Mouse (Mus musculus): ENCODE results near the gene Sp7. TPM values are rescaled to one million over a fixed set of nuclear protein-coding genes. Genes with fewer than 3 reads are reported as not detected.

Sp7 gene
- polyA plus RNA-seq, 1 experiment from 2014 or later = 1.3 TPM

GRCm38 (mm10) chr15:102331610-102332015 is 35.4 kb downstream of the Sp7 start, which contains the start of gene Myg1:
Gene Myg1, plus strand, starts transcription at chr15:102331709.
- under 1% methylated on average over 30 of the region's 30 CpGs for WGBS
- peak within 1 kb of the TSS; percentile 72 for H3K9ac ChIP-seq (replicated peaks; ENCODE audit: low read length)
- peak; percentile 91 for ATAC-seq (ENCODE audit: low FRiP score, low TSS enrichment)
- H3K27ac ChIP-seq (ENCODE audit: low read length) = peak within 1 kb of the TSS; percentile 80
- H3K4me2 ChIP-seq (replicated peaks; ENCODE audit: low read depth, low read length) = peak within 1 kb of the TSS; percentile 86
- no peaks in the 10 kb centered on the region for H3K9me3 ChIP-seq (ENCODE audit: low read length)
- H3K4me1 ChIP-seq (ENCODE audit: insufficient read depth, low read length) = peaks cover 29% of the 10 kb centered on the region
- peaks cover 42% of the 10 kb centered on the region for H3K36me3 ChIP-seq (ENCODE audit: insufficient read depth, low read length)
- no peaks in the 10 kb centered on the region for H3K27me3 ChIP-seq (ENCODE audit: insufficient read depth, low read length)
- H3K4me3 ChIP-seq (ENCODE audit: low read length) = peak within 1 kb of the TSS; percentile 73

GRCm38 (mm10) chr15:102326892-102327291 is 40.1 kb downstream of the Sp7 start:
- peak overlapping the region; percentile 78 for H3K4me3 ChIP-seq (ENCODE audit: low read length)
- no peak for ATAC-seq (ENCODE audit: low FRiP score, low TSS enrichment)
- peak overlapping the region; percentile 82; the same call in 1 of the 2 replicates for H3K27ac ChIP-seq (ENCODE audit: low read length)
- H3K4me2 ChIP-seq (replicated peaks; ENCODE audit: low read depth, low read length) = peak overlapping the region; percentile 75
- H3K4me1 ChIP-seq (ENCODE audit: insufficient read depth, low read length) = peaks cover 17% of the 10 kb centered on the region
- H3K9me3 ChIP-seq (ENCODE audit: low read length) = no peaks in the 10 kb centered on the region
- peaks cover 36% of the 10 kb centered on the region for H3K36me3 ChIP-seq (ENCODE audit: insufficient read depth, low read length)
- no peaks in the 10 kb centered on the region for H3K27me3 ChIP-seq (ENCODE audit: insufficient read depth, low read length)
- WGBS = 54% methylated on average over 8 of the region's 8 CpGs
- peak overlapping the region; percentile 92 for H3K9ac ChIP-seq (replicated peaks; ENCODE audit: low read length)

- no peaks in the 10 kb centered on the region for H3K27me3 ChIP-seq (ENCODE audit: insufficient read depth, low read length)
- H3K4me2 ChIP-seq (replicated peaks; ENCODE audit: low read depth, low read length) = peak within 1 kb of the TSS; percentile 75
- H3K9me3 ChIP-seq (ENCODE audit: low read length) = no peaks in the 10 kb centered on the region
- H3K4me1 ChIP-seq (ENCODE audit: insufficient read depth, low read length) = peaks cover 14% of the 10 kb centered on the region
- H3K36me3 ChIP-seq (ENCODE audit: insufficient read depth, low read length) = peaks cover 40% of the 10 kb centered on the region
- peak; percentile 90 for ATAC-seq (ENCODE audit: low FRiP score, low TSS enrichment)
- H3K4me3 ChIP-seq (ENCODE audit: low read length) = peak within 1 kb of the TSS; percentile 78
- H3K9ac ChIP-seq (replicated peaks; ENCODE audit: low read length) = peak within 1 kb of the TSS; percentile 92
- H3K27ac ChIP-seq (ENCODE audit: low read length) = peak within 1 kb of the TSS; percentile 82
- under 1% methylated on average over 40 of the region's 40 CpGs for WGBS
Measured at GRCm38 (mm10) chr15:102326022-102326576, 40.9 kb downstream of the Sp7 start, which contains the start of gene Pfdn5. Gene Pfdn5, plus strand, starts transcription at chr15:102326116.

DNA sequence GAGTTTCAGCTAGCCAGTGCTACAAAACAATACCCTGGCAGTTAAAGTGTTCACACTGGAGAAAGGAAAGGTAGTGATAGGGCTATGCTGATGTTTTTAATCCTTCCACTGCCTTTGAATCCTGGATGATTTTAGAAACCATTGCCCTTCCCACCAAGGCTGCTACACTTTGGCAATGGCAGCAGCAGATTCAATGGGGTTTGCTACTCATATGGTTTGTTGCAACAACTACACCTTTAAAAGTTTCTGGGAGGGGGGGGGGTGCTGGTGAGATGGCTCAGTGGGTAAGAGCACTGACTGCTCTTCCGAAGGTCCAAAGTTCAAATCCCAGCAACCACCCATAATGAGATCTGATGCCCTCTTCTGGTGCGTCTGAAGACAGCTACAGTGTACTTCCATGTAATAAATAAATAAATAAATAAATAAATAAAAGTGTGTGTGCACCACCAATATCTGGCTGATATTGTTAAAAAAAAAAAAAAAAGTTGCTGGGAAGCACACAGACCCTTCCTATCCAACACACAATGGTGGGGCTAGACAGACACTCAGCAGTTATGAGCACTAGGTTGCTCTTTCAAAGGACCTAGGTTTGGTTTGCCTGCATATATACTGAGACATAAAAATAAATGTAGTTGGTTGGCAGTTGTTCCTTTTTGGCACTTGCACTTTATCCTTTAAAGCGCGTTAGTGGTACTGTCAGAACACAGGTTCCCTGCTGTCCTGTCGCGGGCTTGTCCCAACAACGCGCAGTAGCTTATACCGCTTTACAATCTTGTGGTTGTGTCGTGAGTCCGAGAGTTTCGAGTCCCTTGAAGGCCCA is 42.1 kb downstream of the Sp7 start:
- Histone ChIP-seq H3K4me3 (ENCODE audit: low read length) (peak overlapping the region; percentile 78; the same call in 1 of the 2 replicates), H3K36me3 (ENCODE audit: insufficient read depth, low read length) (peaks cover 38% of the 10 kb centered on the region), H3K9ac (replicated peaks; ENCODE audit: low read length) (no peak overlapping the region), H3K4me2 (replicated peaks; ENCODE audit: low read depth, low read length) (peak overlapping the region; percentile 75), H3K27ac (ENCODE audit: low read length) (no peak overlapping the region), H3K9me3 (ENCODE audit: low read length) (no peaks in the 10 kb centered on the region), H3K4me1 (ENCODE audit: insufficient read depth, low read length) (peaks cover 12% of the 10 kb centered on the region), H3K27me3 (ENCODE audit: insufficient read depth, low read length) (no peaks in the 10 kb centered on the region)
- ATAC-seq (ENCODE audit: low FRiP score, low TSS enrichment) = no peak
- WGBS = 76% methylated on average over 12 of the region's 12 CpGs

- H3K27me3 ChIP-seq (ENCODE audit: insufficient read depth, low read length) = no peaks in the 10 kb centered on the region
- H3K9ac ChIP-seq (replicated peaks; ENCODE audit: low read length) = no peak overlapping the region
- no peak overlapping the region for H3K4me2 ChIP-seq (replicated peaks; ENCODE audit: low read depth, low read length)
- no peak overlapping the region for H3K4me3 ChIP-seq (ENCODE audit: low read length)
- no peak overlapping the region for H3K27ac ChIP-seq (ENCODE audit: low read length)
- no peaks in the 10 kb centered on the region for H3K9me3 ChIP-seq (ENCODE audit: low read length)
- H3K36me3 ChIP-seq (ENCODE audit: insufficient read depth, low read length) = peaks cover 66% of the 10 kb centered on the region
- H3K4me1 ChIP-seq (ENCODE audit: insufficient read depth, low read length) = no peaks in the 10 kb centered on the region
- WGBS = 91% methylated on average over 6 of the region's 6 CpGs
- no peak for ATAC-seq (ENCODE audit: low FRiP score, low TSS enrichment)
Measured at GRCm38 (mm10) chr15:102316263-102316662, 50.7 kb downstream of the Sp7 start.

- no peaks in the 10 kb centered on the region for H3K9me3 ChIP-seq (ENCODE audit: low read length)
- WGBS = 87% methylated on average over 8 of the region's 8 CpGs
- H3K9ac ChIP-seq (replicated peaks; ENCODE audit: low read length) = no peak overlapping the region
- no peak overlapping the region for H3K4me3 ChIP-seq (ENCODE audit: low read length)
- H3K4me1 ChIP-seq (ENCODE audit: insufficient read depth, low read length) = peaks cover under 1% of the 10 kb centered on the region; the same call in 1 of the 2 replicates
- H3K36me3 ChIP-seq (ENCODE audit: insufficient read depth, low read length) = peaks cover 58% of the 10 kb centered on the region
- ATAC-seq (ENCODE audit: low FRiP score, low TSS enrichment) = no peak
- H3K4me2 ChIP-seq (replicated peaks; ENCODE audit: low read depth, low read length) = no peak overlapping the region
- H3K27me3 ChIP-seq (ENCODE audit: insufficient read depth, low read length) = no peaks in the 10 kb centered on the region
- H3K27ac ChIP-seq (ENCODE audit: low read length) = no peak overlapping the region
Measured at GRCm38 (mm10) chr15:102315292-102315691, 51.7 kb downstream of the Sp7 start.

- Histone ChIP-seq H3K4me1 (ENCODE audit: insufficient read depth, low read length) (peaks cover 4% of the 10 kb centered on the region; the same call in 1 of the 2 replicates), H3K9me3 (ENCODE audit: low read length) (no peaks in the 10 kb centered on the region), H3K9ac (replicated peaks; ENCODE audit: low read length) (no peak overlapping the region), H3K36me3 (ENCODE audit: insufficient read depth, low read length) (peaks cover 52% of the 10 kb centered on the region), H3K4me3 (ENCODE audit: low read length) (no peak overlapping the region), H3K27me3 (ENCODE audit: insufficient read depth, low read length) (no peaks in the 10 kb centered on the region), H3K4me2 (replicated peaks; ENCODE audit: low read depth, low read length) (no peak overlapping the region), H3K27ac (ENCODE audit: low read length) (no peak overlapping the region)
- no peak for ATAC-seq (ENCODE audit: low FRiP score, low TSS enrichment)
Measured at GRCm38 (mm10) chr15:102311489-102311888, 55.5 kb downstream of the Sp7 start.

DNA sequence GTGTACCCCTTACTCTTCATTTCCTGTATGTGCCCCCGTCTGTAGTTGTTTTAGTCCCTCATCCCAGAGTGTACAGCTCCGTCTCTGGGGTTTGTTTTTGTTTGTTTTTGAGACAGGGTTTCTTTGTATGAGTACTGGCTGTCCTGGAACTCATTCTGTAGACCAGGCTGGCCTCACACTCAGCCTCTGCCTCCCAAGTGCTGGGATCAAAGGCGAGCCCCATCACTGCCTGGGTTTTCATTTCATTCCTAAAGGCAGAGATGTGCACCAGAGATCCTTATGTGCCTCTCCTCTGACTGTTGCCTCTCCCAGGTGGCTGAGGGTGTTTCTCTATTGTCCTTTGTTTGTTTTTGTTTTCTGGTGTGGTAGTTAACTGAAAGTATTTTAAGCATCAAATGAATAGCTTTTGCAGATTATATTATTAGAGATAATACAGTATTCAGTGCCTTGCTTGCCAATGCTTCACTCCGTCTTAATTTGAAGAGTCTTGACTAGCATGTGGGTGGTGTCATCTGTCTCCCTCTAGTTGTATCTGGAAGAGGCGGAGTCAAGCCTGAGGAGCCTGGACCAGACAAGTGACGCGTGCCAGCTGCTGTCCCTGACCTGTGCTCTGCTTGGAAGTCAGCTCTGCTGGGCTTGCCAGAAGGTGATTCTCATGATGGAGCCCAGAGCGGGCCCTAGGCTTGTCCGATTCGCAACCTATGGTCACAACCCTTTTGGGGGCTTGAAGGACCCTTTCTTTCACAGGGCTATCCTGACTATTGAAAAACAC is 56.7 kb downstream of the Sp7 start:
- no peak overlapping the region for H3K4me3 ChIP-seq (ENCODE audit: low read length)
- no peaks in the 10 kb centered on the region for H3K27me3 ChIP-seq (ENCODE audit: insufficient read depth, low read length)
- peaks cover 53% of the 10 kb centered on the region for H3K36me3 ChIP-seq (ENCODE audit: insufficient read depth, low read length)
- ATAC-seq (ENCODE audit: low FRiP score, low TSS enrichment) = peak; percentile 90
- H3K4me2 ChIP-seq (replicated peaks; ENCODE audit: low read depth, low read length) = no peak overlapping the region
- 43% methylated on average over 10 of the region's 10 CpGs for WGBS
- no peak overlapping the region for H3K9ac ChIP-seq (replicated peaks; ENCODE audit: low read length)
- no peaks in the 10 kb centered on the region for H3K9me3 ChIP-seq (ENCODE audit: low read length)
- H3K4me1 ChIP-seq (ENCODE audit: insufficient read depth, low read length) = peaks cover 4% of the 10 kb centered on the region; the same call in 1 of the 2 replicates
- peak overlapping the region; percentile 62 for H3K27ac ChIP-seq (ENCODE audit: low read length)

DNA sequence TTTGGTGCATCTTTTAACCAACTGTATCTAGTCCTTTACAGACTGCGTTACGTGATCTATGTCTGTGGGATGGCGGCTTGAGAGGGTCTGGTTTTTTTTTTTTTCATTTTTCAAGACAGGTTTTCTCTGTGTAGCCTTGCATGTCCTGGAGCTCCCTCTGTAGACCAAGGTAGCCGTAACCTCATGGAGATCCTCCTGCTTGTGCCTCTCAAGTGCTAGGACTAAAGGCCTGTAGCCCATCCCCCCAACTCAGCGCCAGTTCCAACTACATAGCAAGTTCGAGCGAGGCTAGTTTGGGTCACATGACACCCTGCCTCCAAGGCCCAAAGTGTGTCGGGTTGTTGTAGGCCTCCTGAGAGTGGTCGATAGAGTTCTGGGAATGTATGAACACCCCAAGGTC is 58.3 kb downstream of the Sp7 start:
- 80% methylated on average over 9 of the region's 9 CpGs for WGBS
- Histone ChIP-seq H3K4me1 (ENCODE audit: insufficient read depth, low read length) (peaks cover 4% of the 10 kb centered on the region; the same call in 1 of the 2 replicates), H3K27me3 (ENCODE audit: insufficient read depth, low read length) (no peaks in the 10 kb centered on the region), H3K9me3 (ENCODE audit: low read length) (no peaks in the 10 kb centered on the region), H3K27ac (ENCODE audit: low read length) (no peak overlapping the region), H3K4me3 (ENCODE audit: low read length) (no peak overlapping the region), H3K36me3 (ENCODE audit: insufficient read depth, low read length) (peaks cover 56% of the 10 kb centered on the region), H3K4me2 (replicated peaks; ENCODE audit: low read depth, low read length) (no peak overlapping the region), H3K9ac (replicated peaks; ENCODE audit: low read length) (no peak overlapping the region)
- ATAC-seq (ENCODE audit: low FRiP score, low TSS enrichment) = no peak
